Mouse (Mus musculus) embryonic fibroblast, embryonic 13.5 days (primary cell): ENCODE data around the gene Il9r.

Experiments
- CTCF ChIP-seq: IDR thresholded peaks from 2 replicates; pipeline ENCODE4 v1.5.1; 2011; ENCODE audit warnings: mild to moderate bottlenecking, control low read depth, low read length, moderate library complexity, borderline replicate concordance; ENCODE audit not compliant: insufficient read depth
- POLR2A ChIP-seq: IDR thresholded peaks from 2 replicates; pipeline ENCODE4 v1.6.1; 2011; ENCODE audit warnings: low read depth, mild to moderate bottlenecking, control low read depth, low read length, moderate library complexity

- TF ChIP-seq POLR2A, result no peak
- no peak for TF ChIP-seq CTCF
These were observed 48.3 kb upstream of the Il9r start for GRCm38 (mm10) chr11:32248350-32248749.
